Mouse (Mus musculus) granulocyte monocyte progenitor cell, adult 5-6 weeks (primary cell): ENCODE data around the gene Ppp1r9a. TPM values are rescaled to one million over a fixed set of nuclear protein-coding genes. Genes with fewer than 3 reads are reported as not detected.

Experiments used
- ATAC-seq: replicated peaks from 2 replicates; pipeline ENCODE4 v1.8.0; 2016; ENCODE audit warnings: mild to moderate bottlenecking, moderate TSS enrichment, inconsistent platforms; ENCODE audit not compliant: poor library complexity, severe bottlenecking
- total RNA-seq, 2 experiments: library from RNA; stranded (forward) in 1 of 2; stranded (reverse) in 1 of 2; fragments of 200-712, 200-1000 nt in 1 of 2; fragments of >200 nt in 1 of 2; fragmentation: Nextera tagmentation in 1 of 2; gene quantifications; 2 replicates each; pipeline ENCODE4 v1.2.3; 2014 to 2017

Ppp1r9a gene
- total RNA-seq, 2 experiments from 2014 or later: 3.3 to 4.3 TPM

DNA sequence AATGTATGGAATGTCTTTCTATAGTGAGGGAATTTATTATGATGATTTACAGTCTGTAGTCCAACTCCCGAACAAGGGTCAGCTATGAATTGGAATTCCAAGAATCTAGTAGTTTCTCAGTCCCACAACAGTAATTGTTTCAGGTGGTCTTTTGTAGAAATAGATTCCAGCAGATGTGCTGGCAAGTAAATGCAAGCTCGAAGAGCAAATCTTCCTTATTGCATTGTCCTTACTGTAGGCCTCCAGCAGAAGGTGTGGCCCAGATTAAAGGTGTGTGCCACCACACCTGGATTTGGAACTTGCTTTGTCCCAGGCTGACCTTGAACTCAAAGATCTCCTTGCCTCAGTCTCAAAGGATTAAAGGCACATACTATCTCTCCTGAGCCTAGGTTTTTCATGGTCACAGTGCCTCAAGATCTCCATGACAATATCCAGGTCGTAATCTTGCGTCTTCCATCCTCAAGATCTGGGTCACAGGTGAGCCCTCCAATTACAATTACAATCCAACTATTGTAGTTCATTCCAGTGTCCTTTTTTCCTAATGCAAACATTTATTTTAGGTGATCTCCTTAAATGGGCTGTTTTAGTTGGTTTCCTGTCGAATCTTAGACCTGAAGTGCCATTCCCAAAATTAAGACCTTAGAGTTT lies 130.4 kb downstream of the Ppp1r9a start:
- no peak for ATAC-seq

DNA sequence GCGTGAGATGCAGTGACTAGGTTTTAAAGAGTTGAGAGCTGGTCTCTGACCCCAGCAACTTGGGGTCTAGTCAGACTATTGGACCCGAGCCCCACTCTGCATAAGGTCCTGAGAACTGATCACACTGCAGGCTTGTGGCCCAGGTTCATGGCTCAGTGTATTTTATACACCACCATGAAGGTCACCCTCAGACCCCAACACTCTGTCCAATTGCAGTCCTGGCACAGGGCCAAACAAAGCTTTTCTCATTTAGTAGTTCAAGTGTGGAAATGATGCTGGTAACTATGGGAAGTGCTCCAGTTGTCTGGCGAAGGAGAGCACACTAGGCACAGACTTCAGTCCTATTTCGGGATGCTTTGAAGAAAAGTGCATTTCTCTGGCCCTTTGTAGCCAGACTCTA lies 134.5 kb downstream of the Ppp1r9a start:
- no peak for ATAC-seq

DNA sequence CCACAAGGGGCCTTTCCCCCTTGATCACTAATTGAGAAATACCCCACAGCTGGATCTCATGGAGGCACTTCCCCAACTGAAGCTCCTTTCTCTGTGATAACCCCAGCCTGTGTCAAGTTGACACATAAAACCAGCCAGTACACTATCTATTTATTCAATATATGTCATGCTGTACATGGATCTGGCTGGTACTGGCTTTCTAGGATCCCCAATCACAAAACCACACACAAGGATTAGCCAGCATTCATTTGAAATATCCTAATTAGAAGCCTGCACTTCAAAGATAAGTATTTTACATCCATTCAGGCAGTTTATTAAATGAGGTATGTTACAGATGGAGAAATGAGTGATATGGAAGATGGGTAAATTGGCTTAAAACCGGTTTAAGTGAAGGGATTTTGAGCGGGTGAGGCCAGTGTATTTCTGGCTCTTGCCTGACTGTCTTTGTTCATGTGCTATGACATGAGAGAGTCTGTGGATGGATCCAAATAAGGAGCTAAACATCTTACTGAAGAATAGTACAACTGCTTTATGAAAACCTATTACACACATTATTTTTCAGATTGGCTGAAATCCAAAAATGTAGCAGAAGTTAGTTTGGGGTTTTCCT lies 135.5 kb downstream of the Ppp1r9a start:
- ATAC-seq: no peak

DNA sequence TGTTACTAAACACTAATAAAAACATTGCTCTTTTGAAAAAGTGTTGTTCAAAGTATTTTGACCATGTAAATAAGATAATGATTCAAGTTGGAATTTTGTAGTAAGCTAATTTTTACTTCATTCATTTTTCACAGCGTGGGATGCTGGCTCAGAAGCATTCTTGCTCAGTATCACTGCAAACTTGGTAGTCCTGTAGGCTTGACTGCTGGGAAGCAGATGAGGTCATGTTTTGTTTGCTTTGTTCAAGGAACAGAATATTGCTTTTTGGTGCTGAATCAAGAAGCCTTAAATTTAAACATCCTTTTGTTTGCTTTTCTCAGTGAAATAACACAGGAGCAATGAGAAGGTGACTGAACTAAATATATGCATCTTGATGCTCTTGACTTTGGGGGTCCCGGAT lies 136.6 kb downstream of the Ppp1r9a start:
- no peak for ATAC-seq

DNA sequence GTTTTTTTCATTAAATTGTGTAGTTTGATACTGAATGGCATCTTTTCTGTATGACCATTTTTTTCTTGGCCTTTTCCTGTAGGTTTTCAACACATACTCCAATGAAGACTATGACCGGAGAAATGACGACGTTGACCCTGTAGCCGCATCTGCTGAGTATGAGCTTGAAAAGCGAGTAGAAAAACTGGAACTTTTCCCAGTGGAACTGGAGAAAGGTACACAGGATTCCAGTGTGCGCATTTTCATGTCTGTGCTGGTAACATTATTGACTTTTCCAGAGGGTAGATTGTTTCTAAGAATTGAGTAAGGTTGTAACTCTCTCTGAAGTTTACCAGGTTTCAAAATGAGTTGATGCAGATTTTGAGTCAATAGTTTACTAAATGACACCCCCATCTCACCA lies 143.1 kb downstream of the Ppp1r9a start:
- ATAC-seq: no peak

DNA sequence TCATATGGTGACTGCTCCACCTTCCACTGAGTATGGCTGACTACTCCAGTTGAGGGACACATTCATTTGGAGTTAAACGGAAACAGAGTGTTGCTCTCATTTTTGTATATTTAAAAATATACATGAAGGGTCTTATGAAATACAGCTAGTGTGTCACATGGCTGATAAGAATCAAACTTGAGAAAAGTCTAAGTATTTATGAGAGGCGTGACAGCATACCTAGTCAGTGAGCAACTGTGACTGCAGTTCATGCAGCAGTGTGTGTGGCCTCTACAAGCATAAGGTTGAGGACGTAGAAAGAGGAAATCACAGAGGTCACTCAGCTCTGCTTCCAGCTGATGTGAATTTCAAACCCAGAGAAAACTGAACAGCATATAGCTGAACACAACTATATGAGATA lies 145.3 kb downstream of the Ppp1r9a start:
- ATAC-seq: no peak

DNA sequence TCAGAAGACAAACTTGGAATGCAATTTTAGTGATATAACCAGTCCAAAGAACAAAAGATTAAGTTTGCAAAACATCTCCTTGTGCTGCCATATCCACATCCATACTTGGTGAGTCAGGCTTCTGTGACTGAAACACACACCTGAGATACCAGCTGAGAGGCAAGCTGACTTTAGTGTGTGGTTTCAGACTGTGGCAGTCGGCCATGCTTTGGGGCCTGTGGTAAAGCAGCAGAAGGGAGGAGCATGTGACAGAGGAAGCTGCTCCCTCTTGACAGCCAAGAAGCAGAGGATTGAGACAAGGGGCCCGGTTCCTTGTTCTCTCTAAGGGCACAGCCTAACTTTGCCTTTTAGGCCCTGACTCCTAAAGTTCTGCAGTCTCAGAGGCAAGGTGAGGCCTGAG lies 149.6 kb downstream of the Ppp1r9a start:
- peak; percentile 84 for ATAC-seq

DNA sequence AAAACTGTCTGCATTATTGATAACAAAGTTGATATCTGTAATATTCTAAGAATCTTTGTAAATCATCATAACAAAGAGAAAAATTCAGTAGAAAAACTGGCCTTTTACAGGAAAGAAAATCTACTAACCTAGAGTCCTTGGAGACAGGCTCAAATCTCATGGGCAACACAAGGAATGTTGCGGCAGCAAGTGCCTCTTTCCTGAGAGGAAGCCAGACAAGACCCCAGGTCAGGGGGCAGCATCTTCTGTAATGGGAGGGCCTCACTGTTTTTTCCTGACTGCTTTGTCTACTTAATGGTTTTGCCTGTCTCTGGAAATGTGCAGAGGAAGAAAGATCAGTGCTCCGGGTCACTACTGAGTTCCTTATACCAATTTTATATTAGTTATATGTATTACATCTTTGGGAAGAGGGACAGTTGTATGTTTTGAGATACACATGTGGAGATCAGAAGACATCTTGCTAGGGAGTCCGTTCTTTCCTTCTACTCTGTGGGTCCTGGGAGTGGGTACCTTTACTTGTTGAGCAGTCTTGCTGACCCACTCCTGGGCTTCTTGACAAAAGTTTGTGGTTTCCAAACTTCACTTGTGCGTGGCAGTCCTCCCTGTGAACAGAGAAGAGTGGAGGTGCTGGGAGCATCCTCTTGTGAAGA lies 151.9 kb downstream of the Ppp1r9a start:
- no peak for ATAC-seq

DNA sequence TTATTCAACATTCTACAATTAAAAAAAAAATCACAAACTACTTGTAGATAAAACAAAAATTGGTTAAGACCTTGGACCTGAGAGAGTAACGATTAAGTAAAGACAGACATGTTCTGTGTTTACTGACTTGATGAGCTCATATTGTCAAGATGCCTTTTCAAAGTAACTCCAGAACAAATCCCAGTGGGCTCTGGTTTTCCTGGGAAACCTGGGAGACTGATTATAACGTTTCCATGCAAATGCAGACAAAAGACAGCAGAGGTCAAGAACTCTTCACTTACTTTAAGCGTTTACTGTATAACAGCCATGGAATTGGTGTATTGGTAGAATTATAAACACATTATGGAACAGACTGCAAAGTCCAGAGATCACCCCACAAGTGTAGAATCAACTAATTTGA lies 172.0 kb downstream of the Ppp1r9a start:
- no peak for ATAC-seq

DNA sequence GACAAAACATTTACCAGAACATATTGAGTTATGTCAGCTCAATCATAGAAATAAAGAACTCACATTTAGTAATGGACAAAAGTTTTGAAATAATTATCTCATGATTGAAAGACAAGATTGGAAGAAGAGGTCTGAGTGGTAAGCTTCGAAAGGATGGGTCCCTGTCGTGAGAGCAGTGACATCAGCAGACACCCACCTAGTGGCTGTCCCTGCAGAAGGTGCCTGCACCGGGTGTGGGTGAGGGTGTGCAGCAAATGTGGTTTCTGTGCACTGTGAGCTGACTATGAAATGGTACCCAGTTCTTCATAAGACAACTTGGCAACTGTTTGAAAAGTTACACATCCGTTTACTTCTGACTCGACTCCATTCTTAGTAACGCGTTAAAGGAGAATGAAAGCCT lies 173.0 kb downstream of the Ppp1r9a start:
- ATAC-seq: no peak

DNA sequence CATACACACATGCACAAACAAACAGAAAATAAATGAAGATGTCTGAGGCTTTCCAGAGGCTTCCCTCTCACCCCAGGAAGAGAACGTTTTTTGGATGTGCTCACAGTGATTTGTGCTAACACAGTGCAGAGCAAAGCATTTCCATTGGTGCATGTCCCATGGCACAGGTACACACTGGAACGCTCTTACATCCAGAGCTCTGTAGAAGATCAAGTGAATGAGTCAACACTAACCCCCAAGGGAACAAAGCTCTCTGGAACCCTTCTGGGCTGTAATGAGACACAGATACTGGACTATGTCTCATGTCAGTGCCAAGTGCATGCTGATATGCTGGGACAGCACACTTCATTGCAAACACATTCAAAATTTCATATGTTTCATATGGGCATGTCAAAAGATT lies 175.3 kb downstream of the Ppp1r9a start:
- no peak for ATAC-seq

DNA sequence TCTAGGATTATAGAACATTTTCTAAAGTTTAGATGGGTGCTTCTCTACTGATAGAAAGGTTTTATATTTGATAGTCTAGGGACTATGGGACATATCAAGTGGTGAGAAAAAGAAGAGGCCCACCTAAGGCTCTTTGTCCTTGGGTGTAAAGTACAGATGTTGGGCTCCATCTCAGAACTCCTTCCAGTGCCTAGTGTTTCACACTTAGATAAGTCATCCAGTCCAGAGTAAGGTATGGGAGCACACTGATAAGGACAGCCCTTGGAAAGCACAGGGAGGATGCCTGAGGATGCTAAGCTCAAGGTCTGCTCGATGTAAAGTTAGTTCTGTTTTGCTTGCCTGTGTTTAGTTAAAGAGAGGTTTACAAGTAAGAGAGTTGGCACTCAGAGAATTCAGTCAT lies 176.4 kb downstream of the Ppp1r9a start:
- ATAC-seq: no peak

DNA sequence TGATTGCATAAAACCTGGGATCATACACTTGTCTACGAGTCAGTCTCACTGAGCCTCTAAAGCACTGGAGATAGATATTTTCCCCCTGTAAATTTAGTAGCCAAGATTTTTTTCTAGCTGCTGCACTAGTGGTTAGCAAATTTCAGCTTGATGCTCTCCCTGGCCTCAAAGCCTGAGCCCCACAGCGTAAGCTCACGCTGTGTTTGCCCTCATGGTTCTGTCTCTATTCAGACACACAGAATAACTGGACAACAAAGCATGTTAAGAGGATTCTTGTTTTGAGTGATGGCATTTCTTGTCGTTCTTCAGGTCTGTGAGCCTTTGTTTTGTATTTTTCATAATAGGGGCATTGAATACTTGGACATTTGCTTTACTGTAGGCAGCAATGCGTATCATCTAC lies 177.4 kb downstream of the Ppp1r9a start:
- ATAC-seq: no peak

DNA sequence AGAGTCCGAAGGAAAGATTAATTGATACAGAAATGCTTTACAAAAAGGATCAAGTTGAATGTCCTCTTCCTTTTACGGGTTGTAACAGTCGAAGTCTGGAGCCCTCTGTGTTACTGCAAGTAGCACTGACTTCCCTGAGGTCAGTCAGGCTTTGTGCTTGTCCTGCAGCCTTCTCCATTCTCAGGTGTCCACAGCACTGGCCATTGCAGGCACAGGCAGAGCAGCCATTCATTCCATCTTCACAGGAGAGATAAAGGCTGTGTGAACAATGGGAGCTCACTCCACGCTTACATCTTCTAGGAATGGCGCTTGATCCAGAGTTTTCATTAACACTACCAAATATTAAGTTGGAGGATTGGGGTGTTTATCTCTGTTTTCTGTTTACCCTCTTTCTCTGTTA lies 177.8 kb downstream of the Ppp1r9a start:
- ATAC-seq: no peak

DNA sequence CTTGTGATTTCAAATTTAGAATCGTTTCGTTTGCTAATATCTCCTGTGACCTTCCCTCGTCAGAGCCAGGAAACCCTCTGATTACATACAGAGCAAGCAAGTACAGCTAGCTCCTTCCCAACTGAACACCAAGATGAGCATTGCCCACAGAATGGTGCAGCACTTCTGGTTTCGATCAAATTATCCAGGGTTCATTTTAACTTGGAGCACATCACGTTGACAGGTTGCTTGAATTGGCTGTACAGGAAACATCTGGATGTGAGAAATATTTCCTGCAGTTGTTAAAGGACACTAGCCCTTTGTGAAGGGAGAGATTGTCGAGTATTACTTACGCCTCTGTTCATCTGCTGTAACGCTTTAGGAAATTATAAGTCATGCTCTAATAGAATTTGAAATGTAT lies 178.4 kb downstream of the Ppp1r9a start:
- ATAC-seq: peak; percentile 88

DNA sequence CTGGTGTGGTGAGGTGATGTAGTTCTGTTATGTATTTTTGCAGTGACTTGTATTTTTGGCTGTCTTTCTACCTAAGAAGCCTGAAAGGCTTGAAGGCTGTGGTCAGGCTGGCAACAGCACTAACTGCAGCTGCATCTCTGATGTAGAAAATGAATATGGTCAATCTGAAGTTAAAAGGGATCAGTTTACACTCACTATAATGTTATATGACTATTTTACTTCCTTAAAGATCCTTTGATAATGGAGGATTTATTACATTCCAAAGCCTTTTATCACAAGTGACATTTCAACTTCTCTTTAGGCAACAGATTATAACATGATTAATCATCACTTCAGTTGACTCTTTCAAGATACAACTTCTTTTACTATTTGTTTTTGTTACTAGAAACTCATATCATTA lies 179.4 kb downstream of the Ppp1r9a start:
- ATAC-seq: no peak

DNA sequence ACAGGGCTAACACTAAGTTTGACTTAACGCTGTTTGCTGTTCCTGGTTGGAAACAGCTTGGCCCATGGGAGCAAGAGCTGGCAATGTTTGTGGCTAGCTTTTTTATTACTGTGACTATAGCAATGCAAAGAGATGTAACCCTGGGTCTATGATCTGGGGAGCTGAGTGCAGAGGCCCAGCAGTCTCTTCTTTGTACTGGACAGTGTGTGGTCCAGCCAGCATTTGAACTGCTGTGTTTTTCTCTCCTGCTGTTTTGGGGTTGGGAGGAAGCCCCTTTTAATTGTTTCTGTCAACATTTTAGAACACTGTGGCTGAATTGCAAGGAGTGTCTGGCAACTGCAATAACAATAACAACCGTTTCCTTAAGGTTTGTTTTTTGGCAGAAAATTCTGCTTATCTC lies 180.0 kb downstream of the Ppp1r9a start:
- no peak for ATAC-seq

DNA sequence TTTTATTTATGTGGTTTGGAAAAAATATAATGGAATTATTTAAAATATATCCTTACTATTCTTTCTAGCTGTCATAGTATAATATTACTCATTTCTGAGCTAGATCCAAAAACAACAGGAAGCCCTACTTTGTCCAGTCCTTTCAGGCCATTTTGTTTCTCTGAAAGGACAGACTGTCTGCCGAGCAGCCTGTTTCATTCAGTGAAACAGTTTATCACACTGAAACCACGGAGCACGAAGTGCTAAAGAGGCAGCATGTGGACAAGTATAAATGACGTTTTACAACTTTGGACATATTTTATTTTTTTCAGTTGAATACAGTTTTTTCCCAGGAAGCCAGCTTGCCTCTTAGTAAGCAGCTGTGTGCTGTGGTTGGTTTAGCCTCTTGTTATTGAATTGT lies 181.2 kb downstream of the Ppp1r9a start:
- no peak for ATAC-seq

DNA sequence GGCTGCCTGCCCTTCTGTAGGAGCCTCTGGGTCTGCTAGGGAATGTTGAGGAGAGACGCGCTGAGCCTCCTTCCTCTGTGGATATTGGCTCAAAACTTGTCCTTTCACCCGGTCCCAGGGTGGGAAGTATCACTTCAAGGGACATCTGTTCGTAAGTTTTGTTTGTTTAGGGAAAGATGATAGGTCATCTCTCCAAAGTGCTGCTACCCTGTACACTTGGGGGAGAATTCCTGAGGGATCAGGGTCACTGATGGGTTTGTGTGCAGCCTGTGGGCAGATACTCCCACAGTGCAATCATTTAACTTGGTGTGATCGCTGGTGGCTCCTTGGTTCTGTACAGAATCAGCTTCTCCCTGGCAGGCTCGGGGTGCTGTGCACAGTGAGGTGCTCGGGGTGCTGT lies 189.2 kb downstream of the Ppp1r9a start:
- no peak for ATAC-seq

DNA sequence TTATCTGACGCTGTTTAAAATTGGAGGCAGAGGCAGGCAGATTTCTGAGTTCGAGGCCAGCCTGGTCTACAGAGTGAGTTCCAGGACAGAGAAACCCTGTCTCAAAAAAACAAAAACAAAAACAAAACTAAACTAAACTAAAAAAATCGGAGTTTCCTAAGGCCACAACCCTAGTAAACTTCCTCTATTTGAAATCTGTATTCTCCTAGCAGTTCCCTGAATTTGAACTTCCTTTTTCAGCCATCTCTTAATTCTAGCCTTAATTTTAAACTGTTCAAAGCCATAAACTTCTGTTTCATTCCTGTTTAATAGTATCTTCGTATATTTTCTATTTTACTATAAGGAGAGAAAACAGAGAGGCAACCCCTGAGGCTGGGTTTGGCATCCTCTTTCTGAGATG lies 190.1 kb downstream of the Ppp1r9a start:
- peak; percentile 59 for ATAC-seq

DNA sequence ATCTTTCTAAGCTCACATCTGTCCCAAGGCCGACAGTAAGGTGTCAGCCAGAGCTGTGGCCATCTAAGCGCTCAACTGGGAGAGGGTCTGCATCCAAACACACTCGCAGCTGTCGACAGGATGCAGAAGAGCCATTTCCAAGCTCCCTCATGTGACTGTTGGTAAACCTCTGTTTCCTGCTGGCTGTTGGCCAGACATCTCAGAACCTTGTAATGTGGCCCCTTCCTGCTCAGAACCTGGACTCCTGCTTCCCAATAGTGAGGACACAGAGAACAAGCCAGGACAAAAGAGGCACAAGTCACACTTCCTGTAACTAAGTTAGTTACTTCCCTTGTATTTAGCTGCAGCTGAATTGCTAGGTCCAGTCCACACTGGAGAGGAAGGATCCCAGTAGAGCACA lies 190.8 kb downstream of the Ppp1r9a start:
- ATAC-seq: peak; percentile 92

DNA sequence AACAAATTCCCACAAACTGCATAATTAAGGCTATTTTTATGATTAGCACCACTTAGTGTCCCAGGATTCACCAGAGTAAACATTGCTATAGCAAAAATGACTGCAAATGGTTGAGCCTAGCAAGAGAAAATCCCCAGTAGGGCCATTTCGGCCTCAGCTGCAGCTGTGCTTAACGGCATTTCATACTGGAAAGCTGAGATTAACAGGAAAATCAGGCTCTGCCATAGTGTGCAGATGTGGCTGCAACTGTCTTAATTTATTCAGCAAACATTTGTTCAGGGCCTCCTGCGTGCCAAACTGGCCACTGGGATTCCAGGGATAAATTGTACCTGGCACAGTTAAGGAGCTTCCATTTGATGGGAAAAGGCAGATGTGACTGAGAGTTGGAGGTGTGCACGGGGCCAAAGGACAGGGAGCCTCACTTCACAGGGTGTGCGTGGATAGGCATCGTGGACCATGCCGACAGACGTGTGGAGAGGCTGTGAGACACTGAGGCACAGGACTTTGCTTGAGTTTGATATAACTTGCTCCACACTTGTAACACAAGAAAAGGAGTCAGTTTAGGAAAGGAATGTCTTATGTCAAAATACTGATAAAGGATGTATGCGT lies 192.8 kb downstream of the Ppp1r9a start:
- no peak for ATAC-seq
